7 mouse cellular contexts compared by ENCODE assay signal in the genomic region with DNA sequence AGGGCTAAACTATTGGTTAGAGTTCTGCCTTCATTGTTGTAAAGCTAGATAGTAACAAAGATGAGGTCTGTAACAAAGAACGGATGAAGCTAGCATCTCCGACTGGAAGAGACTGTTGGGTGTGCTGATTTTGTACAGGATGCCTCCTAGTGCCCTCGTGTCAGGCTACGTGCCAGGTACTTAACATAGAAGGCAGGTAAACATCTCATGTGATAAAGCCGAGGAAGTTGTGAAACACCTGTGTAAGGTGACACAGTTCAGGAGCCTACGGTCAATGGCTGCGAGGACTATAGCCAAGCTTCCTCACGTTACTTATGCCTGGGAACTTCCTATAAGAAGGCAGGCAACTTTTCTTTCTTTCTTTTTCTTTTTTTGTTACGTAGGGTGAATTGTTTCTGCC. TPM values are rescaled to one million over a fixed set of nuclear protein-coding genes. Genes with fewer than 3 reads are reported as not detected.
DNase-seq lines count a peak whose midpoint lies in the region; ATAC-seq and TF ChIP-seq lines count a peak whose summit lies in the region.

A gene (plus strand): TSS at position 49 of the 400 bp plus-strand sequence.

- peaks cover 2% of the 10 kb centered on the region for H3K4me1 ChIP-seq in ES-Bruce4 (ENCODE audit: control insufficient read depth, insufficient read depth, low read length)
- peaks cover 19% of the 10 kb centered on the region for H3K4me1 ChIP-seq in hindbrain, embryonic 16.5 days (ENCODE audit: control insufficient read depth, insufficient read depth, low read depth, low read length)
- peaks cover 43% of the 10 kb centered on the region for H3K4me1 ChIP-seq in liver, embryonic 15.5 days (replicated peaks)
- H3K4me1 ChIP-seq in olfactory bulb, adult 2 months (ENCODE audit: control insufficient read depth, insufficient read depth, low read length) = peaks cover 4% of the 10 kb centered on the region; the same call in 1 of the 2 replicates

- no peak within 1 kb of the TSS for H3K27ac ChIP-seq in ES-Bruce4 (ENCODE audit: insufficient read depth, low read length)
- peak within 1 kb of the TSS; percentile 90 for H3K27ac ChIP-seq in hindbrain, embryonic 16.5 days (ENCODE audit: low read depth, low read length)
- peak within 1 kb of the TSS; percentile 82 for H3K27ac ChIP-seq in liver, embryonic 15.5 days (replicated peaks)
- 0 out of 2 replicates have a peak within 1 kb of the TSS, but pooled peaks have one; percentile 4 for H3K27ac ChIP-seq in olfactory bulb, adult 2 months (ENCODE audit: insufficient read depth, low read depth, low read length)

- TF ChIP-seq POLR2A in ES-Bruce4 (IDR thresholded peaks at IDR 0.05; ENCODE audit: insufficient read depth, low read length) = no peak
- TF ChIP-seq POLR2A in olfactory bulb, adult 2 months (IDR thresholded peaks at IDR 0.05; ENCODE audit: insufficient read depth, low read depth, low read length) = no peak

- H3K27me3 ChIP-seq in ES-Bruce4 (ENCODE audit: control insufficient read depth, insufficient read depth, low read length, poor library complexity, severe bottlenecking) = no peaks in the 10 kb centered on the region
- H3K27me3 ChIP-seq in hindbrain, embryonic 16.5 days (replicated peaks; ENCODE audit: control insufficient read depth, insufficient read depth, low read length) = no peaks in the 10 kb centered on the region
- H3K27me3 ChIP-seq in liver, embryonic 15.5 days = no peaks in the 10 kb centered on the region

- ATAC-seq in hindbrain, embryonic 16.5 days = no peak
- ATAC-seq in liver, embryonic 15.5 days (ENCODE audit: insufficient read depth) = no peak

- no peak for TF ChIP-seq EP300 in ES-Bruce4 (IDR thresholded peaks at IDR 0.05; ENCODE audit: insufficient read depth, low read depth, low read length)

- TF ChIP-seq CTCF in ES-Bruce4 (IDR thresholded peaks at IDR 0.05; ENCODE audit: low read depth, low read length) = no peak
- TF ChIP-seq CTCF in olfactory bulb, adult 2 months (IDR thresholded peaks at IDR 0.05; ENCODE audit: insufficient read depth, low read depth, low read length) = no peak

- H3K9me3 ChIP-seq in ES-Bruce4 (replicated peaks; ENCODE audit: control insufficient read depth, insufficient read depth, low read length, poor library complexity, severe bottlenecking) = no peaks in the 10 kb centered on the region
- H3K9me3 ChIP-seq in hindbrain, embryonic 16.5 days (ENCODE audit: control insufficient read depth, low read length) = no peaks in the 10 kb centered on the region
- no peaks in the 10 kb centered on the region for H3K9me3 ChIP-seq in liver, embryonic 15.5 days (replicated peaks)

- H3K36me3 ChIP-seq in ES-Bruce4 (ENCODE audit: control insufficient read depth, insufficient read depth, low read length, poor library complexity, severe bottlenecking) = no peaks in the 10 kb centered on the region
- no peaks in the 10 kb centered on the region for H3K36me3 ChIP-seq in hindbrain, embryonic 16.5 days (ENCODE audit: control insufficient read depth, insufficient read depth, low read length)
- no peaks in the 10 kb centered on the region for H3K36me3 ChIP-seq in liver, embryonic 15.5 days (replicated peaks)

- no peak for DNase-seq in adrenal gland, adult 18-20 months (ENCODE audit: low spot score in 2 of 2)
- no peak for DNase-seq in gastrocnemius, adult 8-10 months (ENCODE audit: low spot score in 2 of 2)
- no peak for DNase-seq in MN1 (ENCODE audit: low spot score)

- WGBS in hindbrain, embryonic 16.5 days = 24% methylated on average over 9 of the region's 9 CpGs
- 34% methylated on average over 9 of the region's 9 CpGs for WGBS in liver, embryonic 15.5 days (ENCODE audit: insufficient replicate concordance)
- 41% methylated on average over 9 of the region's 9 CpGs for WGBS in olfactory bulb, adult 2 months

- H3K9ac ChIP-seq in ES-Bruce4 (ENCODE audit: low read depth, poor library complexity, severe bottlenecking) = peak within 1 kb of the TSS; percentile 92
- H3K9ac ChIP-seq in hindbrain, embryonic 16.5 days (ENCODE audit: low read depth, low read length) = peak within 1 kb of the TSS; percentile 97
- H3K9ac ChIP-seq in liver, embryonic 15.5 days = peak within 1 kb of the TSS; percentile 90

- H3K4me3 ChIP-seq in ES-Bruce4 (ENCODE audit: low read depth, low read length) = peak within 1 kb of the TSS; percentile 78
- H3K4me3 ChIP-seq in hindbrain, embryonic 16.5 days (ENCODE audit: low read length) = peak within 1 kb of the TSS; percentile 98
- H3K4me3 ChIP-seq in liver, embryonic 15.5 days (replicated peaks) = peak within 1 kb of the TSS; percentile 93
- H3K4me3 ChIP-seq in olfactory bulb, adult 2 months (ENCODE audit: insufficient read depth, low read depth, low read length) = peak within 1 kb of the TSS; percentile 78

- peak within 1 kb of the TSS; percentile 73 for H3K4me2 ChIP-seq in hindbrain, embryonic 16.5 days (ENCODE audit: low read length)
- H3K4me2 ChIP-seq in liver, embryonic 15.5 days = peak within 1 kb of the TSS; percentile 97

RNA-seq across cellular contexts. Expression of the gene that starts here (rescaled TPM):
- polyA plus RNA-seq in ES-Bruce4 (2011; ENCODE audit: insufficient read depth, insufficient read length, low read depth, missing spikeins) = 19.8 and 21.2 TPM in 2 replicates
- total RNA-seq in adrenal gland, adult 18-20 months (2021) = 10 to 100 TPM; 28.6 to 30.8 TPM
- total RNA-seq in gastrocnemius, adult 8-10 months (2022) = 10 to 100 TPM; 15.5 to 20.4 (median 19.0) TPM
- polyA plus RNA-seq in hindbrain, embryonic 16.5 days (2015; fragmentation: Nextera tagmentation; extraction: Ambion mirVana) = 28.0 and 32.3 TPM in 2 replicates
- 10.2 and 10.8 TPM in 2 replicates for polyA plus RNA-seq in liver, embryonic 15.5 days (2015; fragmentation: Nextera tagmentation; extraction: Ambion mirVana)
- not detected in 2 replicates for polyA plus RNA-seq in olfactory bulb, adult 2 months (2012; ENCODE audit: insufficient read depth, insufficient read length, low replicate concordance, missing spikeins)

Comparison
In these comparisons a context has a peak if more than half of its experiments do, and no peak if none do; other contexts are left out.
1. RNA of the gene that starts here (polyA plus RNA-seq): 28.0 to 32.3 TPM in hindbrain, embryonic 16.5 days, 19.8 to 21.2 TPM in ES-Bruce4 and 10.2 to 10.8 TPM in liver, embryonic 15.5 days; not detected in olfactory bulb, adult 2 months; every median in the first group is over 10 times any median in the second.
2. Peak in every context shown above with its lines, with median percentiles within 50 percentile points of each other: H3K4me3 ChIP-seq and H3K9ac ChIP-seq.